Mouse (Mus musculus): ENCODE measurements at regions not wholly inside any gene's neighbourhood (a gene's known extent, or its start where the extent isn't known, plus 50 kb on each side); places are given as distances from the start of the nearest gene placed in this dataset.
"Not testable (repeated sequence)": the region's sequence is repeated elsewhere in the genome, so short reads cannot be mapped to it uniquely, and the experiment has no call there.

- ATAC-seq, result no peak
Measured at GRCm38 (mm10) chr3:80081210-80081609, 196.9 kb downstream of the Fam198b start.

GRCm38 (mm10) chr3:80082780-80083519, 198.6 kb downstream of the Fam198b start:
- ATAC-seq, result no peak

GRCm38 (mm10) chr3:80084168-80084567, 199.8 kb downstream of the Fam198b start:
- ATAC-seq, result no peak

- no peak for ATAC-seq
Measured at GRCm38 (mm10) chr3:80099625-80100024, 215.3 kb downstream of the Fam198b start.

- no peak for ATAC-seq
Measured at GRCm38 (mm10) chr3:80120177-80120736, 235.9 kb downstream of the Fam198b start.

GRCm38 (mm10) chr3:80123666-80124065, 239.3 kb downstream of the Fam198b start:
- ATAC-seq, result no peak

- no peak for ATAC-seq
Measured at GRCm38 (mm10) chr3:80124621-80125020, 240.3 kb downstream of the Fam198b start.

GRCm38 (mm10) chr3:80141697-80142096, 257.4 kb downstream of the Fam198b start:
- no peak for ATAC-seq

- ATAC-seq, result no peak
Measured at GRCm38 (mm10) chr3:80160473-80160872, 276.1 kb downstream of the Fam198b start.

- no peak for ATAC-seq
Measured at GRCm38 (mm10) chr3:80181749-80182148, 297.4 kb downstream of the Fam198b start.

GRCm38 (mm10) chr3:80182161-80182560, 297.8 kb downstream of the Fam198b start:
- ATAC-seq, result not testable (repeated sequence)

- ATAC-seq, result no peak
Measured at GRCm38 (mm10) chr3:80187406-80187805, 303.1 kb downstream of the Fam198b start.

- no peak for ATAC-seq
Measured at GRCm38 (mm10) chr3:80200904-80201303, 316.6 kb downstream of the Fam198b start.

GRCm38 (mm10) chr3:80204821-80205220, 320.5 kb downstream of the Fam198b start:
- no peak for ATAC-seq

GRCm38 (mm10) chr3:80205351-80205750, 321.0 kb downstream of the Fam198b start:
- ATAC-seq, result no peak

GRCm38 (mm10) chr3:80207022-80207421, 322.7 kb downstream of the Fam198b start:
- ATAC-seq, result no peak

GRCm38 (mm10) chr3:80208028-80208427, 323.7 kb downstream of the Fam198b start:
- no peak for ATAC-seq

- no peak for ATAC-seq
Measured at GRCm38 (mm10) chr3:80209596-80209995, 325.3 kb downstream of the Fam198b start.

- ATAC-seq, result no peak
Measured at GRCm38 (mm10) chr3:80211323-80212109, 327.2 kb downstream of the Fam198b start.

- no peak for ATAC-seq
Measured at GRCm38 (mm10) chr3:80248611-80249010, 364.3 kb downstream of the Fam198b start.

- ATAC-seq, result no peak
Measured at GRCm38 (mm10) chr3:80249974-80250373, 365.6 kb downstream of the Fam198b start.

GRCm38 (mm10) chr3:80255304-80255703, 371.0 kb downstream of the Fam198b start:
- ATAC-seq, result no peak

GRCm38 (mm10) chr3:80256383-80256782, 372.1 kb downstream of the Fam198b start:
- no peak for ATAC-seq

GRCm38 (mm10) chr3:80263095-80263494, 378.8 kb downstream of the Fam198b start:
- no peak for ATAC-seq

Measured in activated CD4-positive, CD25-positive, alpha-beta regulatory T cell, adult 4 months (primary cell).